Mouse (Mus musculus) liver, adult 2 months (tissue): ENCODE results near the gene Sde2. TPM values are rescaled to one million over a fixed set of nuclear protein-coding genes. Genes with fewer than 3 reads are reported as not detected.

Experiments used
- DNase-seq: peaks from one replicate; pipeline ENCODE4 v3.0.0-alpha.2; 2011; ENCODE audit warnings: low read depth, low spot score; ENCODE audit errors: extremely low read depth
- H3K27ac ChIP-seq: fragments of 200-500 bp; replicated peaks from 2 replicates; pipeline ENCODE4 v1.5.1; 2012; ENCODE audit warnings: low read depth, mild to moderate bottlenecking, control low read depth, inconsistent platforms, low read length; ENCODE audit not compliant: insufficient read depth
- H3K27me3 ChIP-seq: fragments of 200-500 bp; 2 replicates; pipeline ENCODE4 v1.6.1; 2012; ENCODE audit warnings: mild to moderate bottlenecking, moderate library complexity, low read length, inconsistent platforms; ENCODE audit not compliant: control insufficient read depth, insufficient read depth
- H3K36me3 ChIP-seq: fragments of 200-500 bp; 2 replicates; pipeline ENCODE4 v1.6.1; 2012; ENCODE audit warnings: low read length, inconsistent platforms; ENCODE audit not compliant: control insufficient read depth, insufficient read depth
- H3K4me1 ChIP-seq: fragments of 200-500 bp; 2 replicates; pipeline ENCODE4 v1.6.1; 2011; ENCODE audit warnings: low read length; ENCODE audit not compliant: control insufficient read depth, insufficient read depth
- H3K4me3 ChIP-seq: fragments of 200-500 bp; 2 replicates; pipeline ENCODE4 v1.5.1; 2011; ENCODE audit warnings: low read depth, mild to moderate bottlenecking, control low read depth, low read length, moderate library complexity; ENCODE audit not compliant: insufficient read depth
- H3K79me2 ChIP-seq: fragments of 200-500 bp; 2 replicates; pipeline ENCODE4 v1.6.1; 2012; ENCODE audit warnings: inconsistent platforms, mild to moderate bottlenecking, low read length, moderate library complexity; ENCODE audit not compliant: control insufficient read depth, insufficient read depth
- H3K9ac ChIP-seq: fragments of 200-500 bp; 2 replicates; pipeline ENCODE4 v1.6.1; 2012; ENCODE audit warnings: low read depth, mild to moderate bottlenecking, control low read depth, inconsistent platforms, low read length
- CTCF ChIP-seq: fragments of 200-500 bp; IDR thresholded peaks from 2 replicates; pipeline ENCODE4 v1.5.1; 2011; ENCODE audit warnings: low read depth, low read length, control low read depth
- POLR2A ChIP-seq: fragments of 200-500 bp; IDR thresholded peaks from 2 replicates; pipeline ENCODE4 v1.6.1; 2011; ENCODE audit warnings: low read length, control low read depth; ENCODE audit not compliant: insufficient read depth; ENCODE audit errors: extremely low read depth
- WGBS: fragments of 180-500 bp; shearing (Covaris S2); methylation state at CpG from one replicate; pipeline ENCODE4 v1.1.7; 2018; 5-methylcytosine and 5-hydroxymethylcytosine counted together
- polyA plus RNA-seq: library from polyadenylated mRNA; depleted of rRNA; stranded (reverse); fragments of >200 nt; gene quantifications from 2 replicates; pipeline ENCODE4 v1.2.3, GENCODE M21; 2012; rRNA removed
- total RNA-seq: library from RNA; depleted of rRNA; stranded (reverse); fragments of >200 nt; gene quantifications from 2 replicates; pipeline ENCODE4 v1.2.3, GENCODE M21; 2014; rRNA removed

Sde2 gene
- total and polyA plus RNA-seq, 2 experiments = 5.0 to 5.8 TPM

- WGBS = 91% methylated on average over 11 of the region's 11 CpGs
- no peaks in the 10 kb centered on the region for H3K4me1 ChIP-seq
- no peak overlapping the region for H3K9ac ChIP-seq
- no peaks in the 10 kb centered on the region for H3K27me3 ChIP-seq
- no peak overlapping the region for H3K4me3 ChIP-seq
- no peaks in the 10 kb centered on the region for H3K79me2 ChIP-seq
- no peaks in the 10 kb centered on the region for H3K36me3 ChIP-seq
- DNase-seq = no peak
- TF ChIP-seq POLR2A (no peak), CTCF (no peak)
- H3K27ac ChIP-seq = no peak overlapping the region
Measured at GRCm38 (mm10) chr1:180916425-180916824, 65.5 kb downstream of the Sde2 start.

GRCm38 (mm10) chr1:180917053-180917452 lies 66.1 kb downstream of the Sde2 start:
- DNase-seq = no peak
- 34% methylated on average over 1 of the region's 1 CpGs for WGBS
- Histone ChIP-seq H3K4me1 (no peaks in the 10 kb centered on the region), H3K4me3 (no peak overlapping the region), H3K79me2 (no peaks in the 10 kb centered on the region), H3K36me3 (no peaks in the 10 kb centered on the region), H3K9ac (no peak overlapping the region), H3K27ac (no peak overlapping the region), H3K27me3 (no peaks in the 10 kb centered on the region)
- TF ChIP-seq CTCF (no peak), POLR2A (no peak)

Other genes with a start within 250 kb of the Sde2 start
- 2.6 and 3.7 TPM in 2 replicates for gene Lin9, start 210.0 kb upstream of the Sde2 start, total RNA-seq
- 1.2 and 2.2 TPM in 2 replicates for gene Lin9, start 210.0 kb upstream of the Sde2 start, polyA plus RNA-seq
- gene Mixl1, start 154.1 kb upstream of the Sde2 start, total RNA-seq = not detected in 2 replicates
- not detected in 2 replicates for gene Mixl1, start 154.1 kb upstream of the Sde2 start, polyA plus RNA-seq
- 13.1 and 13.7 TPM in 2 replicates for gene Acbd3, start 125.1 kb upstream of the Sde2 start, total RNA-seq
- gene Acbd3, start 125.1 kb upstream of the Sde2 start, polyA plus RNA-seq = 5.7 and 6.3 TPM in 2 replicates
- 264 and 310 TPM in 2 replicates for gene H3f3a, start 37.2 kb upstream of the Sde2 start, total RNA-seq
- gene H3f3a, start 37.2 kb upstream of the Sde2 start, polyA plus RNA-seq = 147 and 153 TPM in 2 replicates
- not detected in 2 replicates for gene Lefty2, start 42.0 kb downstream of the Sde2 start, total RNA-seq
- gene Lefty2, start 42.0 kb downstream of the Sde2 start, polyA plus RNA-seq = not detected in 2 replicates
- gene Pycr2, start 53.2 kb downstream of the Sde2 start, total RNA-seq = 5.7 and 6.4 TPM in 2 replicates
- gene Pycr2, start 53.2 kb downstream of the Sde2 start, polyA plus RNA-seq = 7.8 and 8.5 TPM in 2 replicates
- 1.8 and 1.9 TPM in 2 replicates for gene Lefty1, start 83.9 kb downstream of the Sde2 start, total RNA-seq
- gene Lefty1, start 83.9 kb downstream of the Sde2 start, polyA plus RNA-seq = 1.4 TPM in 2 replicates
- 9.5 and 12.8 TPM in 2 replicates for gene Tmem63a, start 91.2 kb downstream of the Sde2 start, total RNA-seq
- 14.6 and 15.8 TPM in 2 replicates for gene Tmem63a, start 91.2 kb downstream of the Sde2 start, polyA plus RNA-seq
- gene Ephx1, start 169.8 kb downstream of the Sde2 start, total RNA-seq = 220 and 428 TPM in 2 replicates
- 287 and 304 TPM in 2 replicates for gene Ephx1, start 169.8 kb downstream of the Sde2 start, polyA plus RNA-seq
- gene 9130409I23Rik, start 200.1 kb downstream of the Sde2 start, total RNA-seq = 11.2 and 23.4 TPM in 2 replicates
- gene 9130409I23Rik, start 200.1 kb downstream of the Sde2 start, polyA plus RNA-seq = 3.8 and 4.2 TPM in 2 replicates